Comparison of ENCODE assay signal across 9 mouse cellular contexts in genomic region chr5:136703751-136704150, GRCm38 (mm10). TPM values are rescaled to one million over a fixed set of nuclear protein-coding genes. Genes with fewer than 3 reads are reported as not detected.
DNase-seq lines count a peak whose midpoint lies in the region; ATAC-seq and TF ChIP-seq lines count a peak whose summit lies in the region.
"Had no signal": no experiment of that assay in that cellular context is flagged by ENCODE, and none has a peak within 500 bp of the region (broad histone marks: within the 10 kb centered on the region; RNA-seq: fewer than 3 reads in every experiment).

No protein-coding gene starts in this region.

- DNase-seq in CD4-positive, CD25-positive, alpha-beta regulatory T cell, adult 2 months (ENCODE audit: low read depth, low spot score): peak; percentile 83
- peak; percentile 75 for DNase-seq in ZHBTc4 (ENCODE audit: low read depth, low spot score)
- peak; percentile 50 to 65 for DNase-seq in cerebellum, postnatal 4 days (ENCODE audit: low spot score in 2 of 2)
- DNase-seq in heart, postnatal 10 days: peak; percentile 72 to 85
- DNase-seq in layer of hippocampus, adult 9-11 months: peak; percentile 23
- peak; percentile 31 to 79 for DNase-seq in spleen, adult 2 months (ENCODE audit: low read depth in 1 of 2, low spot score in 2 of 2)

- no peaks in the 10 kb centered on the region for H3K27me3 ChIP-seq in spleen, adult 2 months (ENCODE audit: control insufficient read depth, insufficient read depth, low read length)

- no peak overlapping the region for H3K4me3 ChIP-seq in spleen, adult 2 months (ENCODE audit: extremely low read depth, insufficient read depth, insufficient read length)

- H3K36me3 ChIP-seq in spleen, adult 2 months (ENCODE audit: control insufficient read depth, insufficient read depth, low read length): no peaks in the 10 kb centered on the region

- TF ChIP-seq POLR2A in spleen, adult 2 months (IDR thresholded peaks at IDR 0.05; ENCODE audit: low read depth, low read length): no peak

- TF ChIP-seq CTCF in spleen, adult 2 months (IDR thresholded peaks at IDR 0.05; ENCODE audit: extremely low read depth, insufficient read depth, insufficient read length, insufficient replicate concordance): peak; percentile 59; the same call in 1 of the 2 replicates

- no peak for ATAC-seq in CD4-positive, CD25-positive, alpha-beta regulatory T cell, adult 4 months
- peak; percentile 73 for ATAC-seq in megakaryocyte progenitor cell, adult 5-6 weeks (replicated peaks; ENCODE audit: poor library complexity)

- no peak overlapping the region for H3K27ac ChIP-seq in spleen, adult 2 months (ENCODE audit: insufficient read depth, low read length)

- intact Hi-C loops in heart, postnatal 10 days (cut with DNase I): loop anchor here (2.0 kb wide), 1 partner anchor 445 kb away; no protein-coding TSS in a partner anchor

- WGBS in spleen, adult 2 months: 50% methylated on average over 3 of the region's 3 CpGs

- H3K4me1 ChIP-seq in spleen, adult 2 months (ENCODE audit: control insufficient read depth, insufficient read depth, insufficient read length): 0 out of 2 replicates have a peak, but pooled peaks cover 3% of the 10 kb centered on the region

RNA-seq across cellular contexts. Expression of gene Myl10, which starts 10.8 kb away (rescaled TPM):
- polyA plus RNA-seq in CD4-positive, CD25-positive, alpha-beta regulatory T cell, adult 4 months (2017; shearing (Covaris generic)): under 1 TPM in 1 of 2 experiments, not detected in 1; 0.66 TPM
- not detected for total RNA-seq in heart, postnatal 10 days (2021)
- 0.22 and 0.30 TPM in 2 replicates for total RNA-seq in megakaryocyte progenitor cell, adult 5-6 weeks (2015)
- total RNA-seq in megakaryocyte progenitor cell, adult 5-6 weeks (2017): 0.54 TPM in 1 of 2 replicates, not detected in the other
- not detected in 2 replicates for polyA plus RNA-seq in spleen, adult 2 months (2012; rRNA removed)
- total RNA-seq: left cerebral cortex, postnatal 10 days had no signal

Comparison
In these comparisons a context has a peak if more than half of its experiments do, and no peak if none do; other contexts are left out.
1. DNase-seq: peak in every context shown above with its lines; median percentile 83 in CD4-positive, CD25-positive, alpha-beta regulatory T cell, adult 2 months; 78 in heart, postnatal 10 days; 75 in ZHBTc4; 58 in cerebellum, postnatal 4 days; 55 in spleen, adult 2 months; 23 in layer of hippocampus, adult 9-11 months.